Mouse (Mus musculus): ENCODE data around the gene Pth2. TPM values are rescaled to one million over a fixed set of nuclear protein-coding genes. Genes with fewer than 3 reads are reported as not detected.

The Pth2 gene
- total RNA-seq, 2 experiments from 2014 or later: not detected

DNA sequence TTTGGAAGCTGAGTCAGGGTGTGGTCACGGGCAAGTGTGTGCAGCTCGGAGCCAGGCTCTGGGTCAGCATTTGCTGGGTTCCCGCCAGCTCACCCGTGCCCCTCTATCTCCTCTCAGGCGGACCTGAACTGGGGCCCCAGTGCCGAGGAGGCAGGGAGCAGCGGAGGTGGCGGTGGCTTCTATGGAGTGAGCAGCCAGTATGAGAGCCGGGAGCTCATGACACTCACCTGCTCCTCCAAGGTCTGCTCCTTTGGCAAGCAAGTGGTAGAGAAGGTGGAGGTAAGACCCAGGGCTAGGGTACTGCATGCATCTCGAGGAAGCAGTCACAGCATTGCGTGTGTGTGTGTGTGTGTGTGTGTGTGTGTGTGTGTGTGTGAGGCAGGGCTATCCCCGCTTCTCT is 50.4 kb downstream of the Pth2 start:
- no peak for ATAC-seq (ENCODE audit: poor library complexity, severe bottlenecking)

Other genes starting within 250 kb of the Pth2 start
Only the 30 nearest of the 34 such genes appear.
- not detected in 2 replicates for gene Cpt1c, start 206.1 kb upstream of the Pth2 start, total RNA-seq (2015)
- gene Cpt1c, start 206.1 kb upstream of the Pth2 start, total RNA-seq (2017): 0.12 TPM in 1 of 2 replicates, not detected in the other
- gene Prmt1, start 194.4 kb upstream of the Pth2 start, total RNA-seq (2015): 48.4 and 55.7 TPM in 2 replicates
- 40.0 and 42.9 TPM in 2 replicates for gene Prmt1, start 194.4 kb upstream of the Pth2 start, total RNA-seq (2017)
- gene Irf3, start 183.3 kb upstream of the Pth2 start, total RNA-seq (2015): 60.8 and 76.8 TPM in 2 replicates
- gene Irf3, start 183.3 kb upstream of the Pth2 start, total RNA-seq (2017): 84.8 and 89.4 TPM in 2 replicates
- 16.8 and 18.7 TPM in 2 replicates for gene Bcl2l12, start 182.3 kb upstream of the Pth2 start, total RNA-seq (2015)
- 14.1 and 17.7 TPM in 2 replicates for gene Bcl2l12, start 182.3 kb upstream of the Pth2 start, total RNA-seq (2017)
- 22.2 and 23.0 TPM in 2 replicates for gene Scaf1, start 164.6 kb upstream of the Pth2 start, total RNA-seq (2015)
- 9.6 and 12.2 TPM in 2 replicates for gene Scaf1, start 164.6 kb upstream of the Pth2 start, total RNA-seq (2017)
- 77.1 and 78.6 TPM in 2 replicates for gene Rras, start 163.0 kb upstream of the Pth2 start, total RNA-seq (2015)
- 12.7 and 14.1 TPM in 2 replicates for gene Rras, start 163.0 kb upstream of the Pth2 start, total RNA-seq (2017)
- gene Prr12, start 128.1 kb upstream of the Pth2 start, total RNA-seq (2015): 15.4 and 16.3 TPM in 2 replicates
- 1.9 and 3.0 TPM in 2 replicates for gene Prr12, start 128.1 kb upstream of the Pth2 start, total RNA-seq (2017)
- gene Nosip, start 118.6 kb upstream of the Pth2 start, total RNA-seq (2015): 41.4 and 46.3 TPM in 2 replicates
- 54.2 and 56.8 TPM in 2 replicates for gene Nosip, start 118.6 kb upstream of the Pth2 start, total RNA-seq (2017)
- 6.6 and 8.9 TPM in 2 replicates for gene Prrg2, start 118.3 kb upstream of the Pth2 start, total RNA-seq (2015)
- gene Prrg2, start 118.3 kb upstream of the Pth2 start, total RNA-seq (2017): 5.4 TPM in 2 replicates
- 4.5 and 5.8 TPM in 2 replicates for gene Rcn3, start 88.8 kb upstream of the Pth2 start, total RNA-seq (2015)
- 7.8 and 18.1 TPM in 2 replicates for gene Rcn3, start 88.8 kb upstream of the Pth2 start, total RNA-seq (2017)
- gene Fcgrt, start 77.1 kb upstream of the Pth2 start, total RNA-seq (2015): 22.0 and 22.5 TPM in 2 replicates
- 64.1 and 69.0 TPM in 2 replicates for gene Fcgrt, start 77.1 kb upstream of the Pth2 start, total RNA-seq (2017)
- 2,516 and 2,663 TPM in 2 replicates for gene Rps11, start 56.6 kb upstream of the Pth2 start, total RNA-seq (2015)
- gene Rps11, start 56.6 kb upstream of the Pth2 start, total RNA-seq (2017): 1,201 and 1,233 TPM in 2 replicates
- gene Rpl13a, start 52.2 kb upstream of the Pth2 start, total RNA-seq (2015): 1,652 and 1,953 TPM in 2 replicates
- gene Rpl13a, start 52.2 kb upstream of the Pth2 start, total RNA-seq (2017): 2,014 and 2,240 TPM in 2 replicates
- not detected in 2 replicates for gene Gm45713, start 44.8 kb upstream of the Pth2 start, total RNA-seq (2015)
- gene Gm45713, start 44.8 kb upstream of the Pth2 start, total RNA-seq (2017): not detected in 2 replicates
- 22.7 and 29.0 TPM in 2 replicates for gene Flt3l, start 44.6 kb upstream of the Pth2 start, total RNA-seq (2015)
- 17.4 and 17.6 TPM in 2 replicates for gene Flt3l, start 44.6 kb upstream of the Pth2 start, total RNA-seq (2017)
- gene Pih1d1, start 26.7 kb upstream of the Pth2 start, total RNA-seq (2015): 131 and 132 TPM in 2 replicates
- 43.9 and 51.4 TPM in 2 replicates for gene Pih1d1, start 26.7 kb upstream of the Pth2 start, total RNA-seq (2017)
- gene Aldh16a1, start 26.4 kb upstream of the Pth2 start, total RNA-seq (2015): 68.0 and 72.0 TPM in 2 replicates
- 26.9 and 33.7 TPM in 2 replicates for gene Aldh16a1, start 26.4 kb upstream of the Pth2 start, total RNA-seq (2017)
- 0.18 TPM in 1 of 2 replicates, not detected in the other for gene Slc17a7, start 17.0 kb upstream of the Pth2 start, total RNA-seq (2015)
- gene Slc17a7, start 17.0 kb upstream of the Pth2 start, total RNA-seq (2017): not detected in 2 replicates
- gene Gfy, start 1.4 kb upstream of the Pth2 start, total RNA-seq (2015): not detected in 2 replicates
- not detected in 2 replicates for gene Gfy, start 1.4 kb upstream of the Pth2 start, total RNA-seq (2017)
- gene Ccdc155, start 23.9 kb downstream of the Pth2 start, total RNA-seq (2015): not detected in 2 replicates
- gene Ccdc155, start 23.9 kb downstream of the Pth2 start, total RNA-seq (2017): not detected in 2 replicates
- gene Dkkl1, start 31.2 kb downstream of the Pth2 start, total RNA-seq (2015): 1.0 and 1.6 TPM in 2 replicates
- gene Dkkl1, start 31.2 kb downstream of the Pth2 start, total RNA-seq (2017): 1.1 and 5.0 TPM in 2 replicates
- gene Tead2, start 34.8 kb downstream of the Pth2 start, total RNA-seq (2015): 0.07 TPM in 1 of 2 replicates, not detected in the other
- gene Tead2, start 34.8 kb downstream of the Pth2 start, total RNA-seq (2017): not detected in 2 replicates
- 105 and 111 TPM in 2 replicates for gene Cd37, start 58.1 kb downstream of the Pth2 start, total RNA-seq (2015)
- gene Cd37, start 58.1 kb downstream of the Pth2 start, total RNA-seq (2017): 67.9 and 74.9 TPM in 2 replicates
- not detected in 2 replicates for gene Slc6a16, start 60.1 kb downstream of the Pth2 start, total RNA-seq (2015)
- gene Slc6a16, start 60.1 kb downstream of the Pth2 start, total RNA-seq (2017): not detected in 2 replicates
- gene Slc6a21, start 96.5 kb downstream of the Pth2 start, total RNA-seq (2015): 0.27 and 0.78 TPM in 2 replicates
- not detected in 2 replicates for gene Slc6a21, start 96.5 kb downstream of the Pth2 start, total RNA-seq (2017)
- gene Trpm4, start 152.8 kb downstream of the Pth2 start, total RNA-seq (2015): 3.2 and 4.7 TPM in 2 replicates
- 4.8 and 5.4 TPM in 2 replicates for gene Trpm4, start 152.8 kb downstream of the Pth2 start, total RNA-seq (2017)
- not detected in 2 replicates for gene Hrc, start 154.3 kb downstream of the Pth2 start, total RNA-seq (2015)
- gene Hrc, start 154.3 kb downstream of the Pth2 start, total RNA-seq (2017): 0.07 TPM in 1 of 2 replicates, not detected in the other
- 0.50 TPM in 1 of 2 replicates, not detected in the other for gene Ppfia3, start 186.0 kb downstream of the Pth2 start, total RNA-seq (2015)
- gene Ppfia3, start 186.0 kb downstream of the Pth2 start, total RNA-seq (2017): not detected in 2 replicates
- gene Lin7b, start 189.6 kb downstream of the Pth2 start, total RNA-seq (2015): 0.71 TPM in 1 of 2 replicates, not detected in the other
- gene Lin7b, start 189.6 kb downstream of the Pth2 start, total RNA-seq (2017): not detected in 2 replicates
- gene Snrnp70, start 214.7 kb downstream of the Pth2 start, total RNA-seq (2015): 69.6 and 94.3 TPM in 2 replicates
- 261 and 320 TPM in 2 replicates for gene Snrnp70, start 214.7 kb downstream of the Pth2 start, total RNA-seq (2017)